ENCODE assay signal across 8 mouse cellular contexts in the genomic region with DNA sequence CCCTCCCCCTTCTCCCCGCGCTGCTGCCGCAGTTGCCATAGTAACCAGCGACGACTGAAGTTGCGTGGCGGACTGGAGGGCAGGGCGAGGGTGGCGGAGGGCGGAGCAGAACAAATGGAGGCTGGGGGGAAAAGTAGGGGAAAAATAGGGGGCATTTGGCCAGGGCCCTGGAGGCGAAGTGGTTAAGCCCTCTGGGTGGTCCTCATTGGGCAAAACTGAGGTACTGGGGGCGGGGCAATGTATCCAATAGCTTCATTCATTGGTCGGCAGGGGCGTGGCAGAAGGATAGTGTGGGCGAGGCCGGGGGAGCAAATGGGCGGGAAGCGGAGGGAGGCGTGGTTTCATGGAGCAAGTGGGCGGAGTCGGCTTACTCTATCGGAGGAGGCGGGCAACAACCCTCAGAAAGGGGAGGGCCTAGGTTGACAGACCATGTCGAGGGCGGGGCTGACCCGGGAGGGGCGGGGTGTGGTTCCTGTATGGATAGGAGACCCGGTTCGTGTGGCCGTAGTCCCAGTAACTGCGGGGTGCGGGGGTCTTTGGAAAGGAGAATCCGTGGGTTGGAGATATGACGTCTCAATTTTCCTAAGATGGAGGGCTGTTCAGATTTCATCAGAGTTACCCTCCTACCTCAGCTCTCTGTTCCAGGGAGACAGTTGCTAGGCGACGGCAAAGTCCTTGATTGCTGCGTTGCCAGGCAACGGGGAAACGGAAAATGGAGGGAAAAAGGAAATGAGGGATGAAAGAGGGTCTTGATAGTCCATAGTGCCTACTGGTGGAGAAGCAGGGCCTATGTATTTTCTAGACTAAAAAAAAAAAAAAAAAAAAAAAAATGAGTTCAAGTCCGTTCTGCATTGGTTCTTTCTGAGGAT. TPM values are rescaled to one million over a fixed set of nuclear protein-coding genes. Genes with fewer than 3 reads are reported as not detected.
DNase-seq lines count a peak whose midpoint lies in the region; ATAC-seq lines count a peak whose summit lies in the region.

No protein-coding gene starts in this region.

- no peaks in the 10 kb centered on the region for H3K36me3 ChIP-seq in hindbrain, embryonic 16.5 days (ENCODE audit: control insufficient read depth, insufficient read depth, low read length)
- H3K36me3 ChIP-seq in macrophage (ENCODE audit: inconsistent target): no peaks in the 10 kb centered on the region

- peaks cover 10% of the 10 kb centered on the region; the same call in 1 of the 2 replicates for H3K79me2 ChIP-seq in macrophage (ENCODE audit: inconsistent target)

- peak overlapping the region; percentile 77 for H3K4me3 ChIP-seq in hindbrain, embryonic 16.5 days (ENCODE audit: low read length)
- peak overlapping the region; percentile 46 for H3K4me3 ChIP-seq in macrophage (ENCODE audit: inconsistent target)

- H3K4me2 ChIP-seq in hindbrain, embryonic 16.5 days (ENCODE audit: low read length): peak overlapping the region; percentile 88

- peak overlapping the region; percentile 96 for H3K27ac ChIP-seq in hindbrain, embryonic 16.5 days (ENCODE audit: low read depth, low read length)
- H3K27ac ChIP-seq in macrophage: peak overlapping the region; percentile 21; the same call in 1 of the 2 replicates

- ATAC-seq in hindbrain, embryonic 16.5 days: peak; percentile 79

- WGBS in hindbrain, embryonic 16.5 days: under 1% methylated on average over 40 of the region's 40 CpGs
- WGBS in macrophage (ENCODE audit: missing documents): 5% methylated on average over 39 of the region's 40 CpGs

- H3K9ac ChIP-seq in hindbrain, embryonic 16.5 days (ENCODE audit: low read depth, low read length): peak overlapping the region; percentile 92

- peaks cover 69% of the 10 kb centered on the region for H3K4me1 ChIP-seq in hindbrain, embryonic 16.5 days (ENCODE audit: control insufficient read depth, insufficient read depth, low read depth, low read length)

- no peaks in the 10 kb centered on the region for H3K27me3 ChIP-seq in hindbrain, embryonic 16.5 days (replicated peaks; ENCODE audit: control insufficient read depth, insufficient read depth, low read length)

- DNase-seq in T-cell, adult 2 months (ENCODE audit: low spot score): peak; percentile 92
- DNase-seq in cerebellum, postnatal 36 days: peak; percentile 92 to 93
- DNase-seq in frontal cortex, postnatal 36 days (ENCODE audit: low spot score in 2 of 2): peak; percentile 96
- DNase-seq in left cerebral cortex, adult 18-20 months (ENCODE audit: low spot score in 2 of 2): peak; percentile 94 to 95
- peak; percentile 97 for DNase-seq in right cerebral cortex, adult 18-20 months
- DNase-seq in urinary bladder, postnatal 10 days (ENCODE audit: low spot score): peak; percentile 85

- no peaks in the 10 kb centered on the region for H3K9me3 ChIP-seq in hindbrain, embryonic 16.5 days (ENCODE audit: control insufficient read depth, low read length)

RNA-seq across cellular contexts. Expression of a gene that starts 4.8 kb away (rescaled TPM):
- 23.1 and 23.4 TPM in 2 replicates for polyA plus RNA-seq in hindbrain, embryonic 16.5 days (2015; fragmentation: Nextera tagmentation; extraction: Ambion mirVana)
- 100 to 1,000 TPM; 718 to 731 TPM for total RNA-seq in left cerebral cortex, adult 18-20 months (2021)
- total RNA-seq in macrophage (2018; cell fraction: chromatin; rRNA removed): 10 to 100 TPM in 21 of 26 experiments, 1 to 10 TPM in 5; 5.2 to 55.5 (median 26.9) TPM
- total RNA-seq in macrophage (2018; cell fraction: cytosol; rRNA removed): 1 to 10 TPM; 3.1 to 7.4 (median 5.3) TPM
- 10 to 100 TPM in 13 of 26 experiments, 1 to 10 TPM in 13; 2.6 to 27.1 (median 10.4) TPM for total RNA-seq in macrophage (2018; cell fraction: nucleus; rRNA removed)
- 4.4 to 6.6 TPM (median 4.6 TPM) in 3 replicates for polyA plus RNA-seq in macrophage (2018)

RNA-seq across cellular contexts. Expression of a gene that starts 6.3 kb away (rescaled TPM):
- 66.6 and 69.1 TPM in 2 replicates for polyA plus RNA-seq in hindbrain, embryonic 16.5 days (2015; fragmentation: Nextera tagmentation; extraction: Ambion mirVana)
- total RNA-seq in left cerebral cortex, adult 18-20 months (2021): 10 to 100 TPM; 55.6 to 57.9 TPM
- 10 to 100 TPM; 20.7 to 93.3 (median 43.6) TPM for total RNA-seq in macrophage (2018; cell fraction: chromatin; rRNA removed)
- 10 to 100 TPM; 23.4 to 38.3 (median 32.4) TPM for total RNA-seq in macrophage (2018; cell fraction: cytosol; rRNA removed)
- total RNA-seq in macrophage (2018; cell fraction: nucleus; rRNA removed): 10 to 100 TPM; 11.5 to 41.3 (median 23.5) TPM
- polyA plus RNA-seq in macrophage (2018): 31.8 to 39.7 TPM (median 37.2 TPM) in 3 replicates

RNA-seq across cellular contexts. Expression of a gene that starts 21.1 kb away (rescaled TPM):
- polyA plus RNA-seq in hindbrain, embryonic 16.5 days (2015; fragmentation: Nextera tagmentation; extraction: Ambion mirVana): 21.0 and 25.4 TPM in 2 replicates
- 10 to 100 TPM; 28.6 to 32.9 TPM for total RNA-seq in left cerebral cortex, adult 18-20 months (2021)
- total RNA-seq in macrophage (2018; cell fraction: chromatin; rRNA removed): 100 to 1,000 TPM in 1 of 26 experiments, 10 to 100 TPM in 25; 10.7 to 113 (median 32.6) TPM
- 10 to 100 TPM in 20 of 26 experiments, 1 to 10 TPM in 6; 5.2 to 24.7 (median 11.7) TPM for total RNA-seq in macrophage (2018; cell fraction: cytosol; rRNA removed)
- total RNA-seq in macrophage (2018; cell fraction: nucleus; rRNA removed): 10 to 100 TPM in 25 of 26 experiments, 1 to 10 TPM in 1; 8.3 to 75.4 (median 18.6) TPM
- 10.8 to 21.7 TPM (median 11.8 TPM) in 3 replicates for polyA plus RNA-seq in macrophage (2018)

RNA-seq across cellular contexts. Expression of a gene that starts 25.9 kb away (rescaled TPM):
- polyA plus RNA-seq in hindbrain, embryonic 16.5 days (2015; fragmentation: Nextera tagmentation; extraction: Ambion mirVana): 54.2 and 55.4 TPM in 2 replicates
- 10 to 100 TPM; 52.6 to 53.8 TPM for total RNA-seq in left cerebral cortex, adult 18-20 months (2021)
- total RNA-seq in macrophage (2018; cell fraction: chromatin; rRNA removed): 100 to 1,000 TPM in 8 of 26 experiments, 10 to 100 TPM in 18; 23.7 to 164 (median 80.6) TPM
- total RNA-seq in macrophage (2018; cell fraction: cytosol; rRNA removed): 10 to 100 TPM; 27.6 to 98.4 (median 78.8) TPM
- total RNA-seq in macrophage (2018; cell fraction: nucleus; rRNA removed): 100 to 1,000 TPM in 7 of 26 experiments, 10 to 100 TPM in 19; 30.0 to 122 (median 64.8) TPM
- polyA plus RNA-seq in macrophage (2018): 62.4 to 122 TPM (median 77.3 TPM) in 3 replicates

RNA-seq across cellular contexts. Expression of a gene that starts 30.6 kb away (rescaled TPM):
- polyA plus RNA-seq in hindbrain, embryonic 16.5 days (2015; fragmentation: Nextera tagmentation; extraction: Ambion mirVana): 576 and 581 TPM in 2 replicates
- 100 to 1,000 TPM; 231 to 236 TPM for total RNA-seq in left cerebral cortex, adult 18-20 months (2021)
- total RNA-seq in macrophage (2018; cell fraction: chromatin; rRNA removed): 100 to 1,000 TPM in 7 of 26 experiments, 10 to 100 TPM in 19; 56.3 to 126 (median 88.5) TPM
- 1,000 to 10,000 TPM in 6 of 26 experiments, 100 to 1,000 TPM in 20; 786 to 1,340 (median 936) TPM for total RNA-seq in macrophage (2018; cell fraction: cytosol; rRNA removed)
- total RNA-seq in macrophage (2018; cell fraction: nucleus; rRNA removed): 100 to 1,000 TPM; 151 to 434 (median 234) TPM
- polyA plus RNA-seq in macrophage (2018): 791 to 1,264 TPM (median 1,032 TPM) in 3 replicates

Comparison
In these comparisons a context has a peak if more than half of its experiments do, and no peak if none do; other contexts are left out.
1. Peak in every context shown above with its lines: DNase-seq, ATAC-seq, H3K4me3 ChIP-seq and H3K27ac ChIP-seq.